Mouse (Mus musculus) gastrocnemius, adult 18-20 months (tissue): ENCODE measurements around the gene Zkscan1. TPM values are rescaled to one million over a fixed set of nuclear protein-coding genes. Genes with fewer than 3 reads are reported as not detected.
"Not testable (repeated sequence)": the region's sequence is repeated elsewhere in the genome, so short reads cannot be mapped to it uniquely, and the experiment has no call there.

Experiments
- DNase-seq: peaks from one replicate; pipeline ENCODE4 v3.0.0; 2021; ENCODE audit warnings: low spot score
- long read RNA-seq, 2 experiments: library from polyadenylated mRNA; stranded (forward); transcript quantifications; one replicate each; pipeline ENCODE4 v2.0.0; 2021
- total RNA-seq, 2 experiments: library from RNA; stranded (reverse); gene quantifications; 2 replicates each; pipeline ENCODE4 v1.2.3; 2021

Zkscan1 gene
- 10 to 100 TPM; 11.2 to 11.8 TPM for total RNA-seq
- long read RNA-seq, experiment 1, full-length matches to known transcripts: 4 of 5 reads
- long read RNA-seq, experiment 1, partial matches to known transcripts: 1 of 5 reads
- long read RNA-seq, experiment 1, other reads (novel, unspliced or antisense): 0 of 5 reads
- long read RNA-seq, experiment 2, full-length matches to known transcripts: 2 of 3 reads
- long read RNA-seq, experiment 2, partial matches to known transcripts: 1 of 3 reads
- long read RNA-seq, experiment 2, other reads (novel, unspliced or antisense): 0 of 3 reads

GRCm38 (mm10) chr5:138084996-138085395 is at the start of gene Zkscan1:
TSS of gene Zkscan1 (plus strand) at chr5:138085084.
- peak; percentile 86 for DNase-seq

GRCm38 (mm10) chr5:138052894-138053293 is 32.0 kb upstream of the Zkscan1 start, which contains the start of gene Smok3c:
TSS of gene Smok3c (plus strand) at chr5:138053194.
- DNase-seq: not testable (repeated sequence)

- no peak for DNase-seq
Measured at GRCm38 (mm10) chr5:138073803-138074202, 11.1 kb upstream of the Zkscan1 start.

GRCm38 (mm10) chr5:138075684-138076083 is 9.2 kb upstream of the Zkscan1 start:
- no peak for DNase-seq

GRCm38 (mm10) chr5:138076148-138076547 is 8.7 kb upstream of the Zkscan1 start:
- no peak for DNase-seq

GRCm38 (mm10) chr5:138080456-138080855 is 4.4 kb upstream of the Zkscan1 start:
- DNase-seq: no peak

- no peak for DNase-seq
Measured at GRCm38 (mm10) chr5:138081446-138081845, 3.4 kb upstream of the Zkscan1 start.

GRCm38 (mm10) chr5:138083318-138083900 is 1.5 kb upstream of the Zkscan1 start:
- no peak for DNase-seq

- no peak for DNase-seq
Measured at GRCm38 (mm10) chr5:138083936-138084335, 948 bp upstream of the Zkscan1 start.

- DNase-seq: no peak
Measured at GRCm38 (mm10) chr5:138084507-138084906, 377 bp upstream of the Zkscan1 start.

- no peak for DNase-seq
Measured at GRCm38 (mm10) chr5:138085421-138085911, 582 bp downstream of the Zkscan1 start.

GRCm38 (mm10) chr5:138086842-138087241 is 2.0 kb downstream of the Zkscan1 start:
- no peak for DNase-seq

GRCm38 (mm10) chr5:138088366-138088765 is 3.5 kb downstream of the Zkscan1 start:
- DNase-seq: no peak

- DNase-seq: no peak
Measured at GRCm38 (mm10) chr5:138089108-138089551, 4.2 kb downstream of the Zkscan1 start.

- no peak for DNase-seq
Measured at GRCm38 (mm10) chr5:138090271-138090670, 5.4 kb downstream of the Zkscan1 start.

- no peak for DNase-seq
Measured at GRCm38 (mm10) chr5:138090737-138091136, 5.9 kb downstream of the Zkscan1 start.

- DNase-seq: no peak
Measured at GRCm38 (mm10) chr5:138092771-138093170, 7.9 kb downstream of the Zkscan1 start.

- no peak for DNase-seq
Measured at GRCm38 (mm10) chr5:138094474-138094873, 9.6 kb downstream of the Zkscan1 start.

- DNase-seq: no peak
Measured at GRCm38 (mm10) chr5:138104976-138105375, 20.1 kb downstream of the Zkscan1 start.

- no peak for DNase-seq
Measured at GRCm38 (mm10) chr5:138107130-138107529, 22.2 kb downstream of the Zkscan1 start.

- not testable (repeated sequence) for DNase-seq
Measured at GRCm38 (mm10) chr5:138109847-138110396, 25.0 kb downstream of the Zkscan1 start.
